Mouse (Mus musculus): ENCODE results near the gene Kcnrg.

The Kcnrg gene

DNA sequence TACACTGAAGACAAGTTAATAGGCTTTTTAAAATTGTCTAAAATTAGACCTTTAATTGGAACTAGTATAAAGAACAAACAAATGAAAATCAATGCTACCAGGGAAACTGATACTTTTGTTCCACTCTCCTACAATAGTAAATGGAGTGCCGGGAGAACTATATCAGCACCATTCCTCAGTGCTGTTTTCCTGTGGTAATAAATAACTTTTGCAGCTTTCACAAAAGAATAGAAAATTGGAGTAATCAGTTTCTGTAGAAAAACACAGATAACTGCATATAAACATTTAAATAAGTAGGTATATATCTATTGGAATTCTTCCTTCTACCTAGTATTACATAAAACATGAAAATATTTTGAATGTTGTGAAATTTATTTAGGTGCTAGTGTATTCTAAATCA lies 38.3 kb downstream of the Kcnrg start:
- DNase-seq (ENCODE audit: low read depth, low spot score), result no peak

GRCm38 (mm10) chr14:61647182-61647880 lies 40.1 kb downstream of the Kcnrg start:
- peak; percentile 35 for DNase-seq (ENCODE audit: low read depth, low spot score)

DNA sequence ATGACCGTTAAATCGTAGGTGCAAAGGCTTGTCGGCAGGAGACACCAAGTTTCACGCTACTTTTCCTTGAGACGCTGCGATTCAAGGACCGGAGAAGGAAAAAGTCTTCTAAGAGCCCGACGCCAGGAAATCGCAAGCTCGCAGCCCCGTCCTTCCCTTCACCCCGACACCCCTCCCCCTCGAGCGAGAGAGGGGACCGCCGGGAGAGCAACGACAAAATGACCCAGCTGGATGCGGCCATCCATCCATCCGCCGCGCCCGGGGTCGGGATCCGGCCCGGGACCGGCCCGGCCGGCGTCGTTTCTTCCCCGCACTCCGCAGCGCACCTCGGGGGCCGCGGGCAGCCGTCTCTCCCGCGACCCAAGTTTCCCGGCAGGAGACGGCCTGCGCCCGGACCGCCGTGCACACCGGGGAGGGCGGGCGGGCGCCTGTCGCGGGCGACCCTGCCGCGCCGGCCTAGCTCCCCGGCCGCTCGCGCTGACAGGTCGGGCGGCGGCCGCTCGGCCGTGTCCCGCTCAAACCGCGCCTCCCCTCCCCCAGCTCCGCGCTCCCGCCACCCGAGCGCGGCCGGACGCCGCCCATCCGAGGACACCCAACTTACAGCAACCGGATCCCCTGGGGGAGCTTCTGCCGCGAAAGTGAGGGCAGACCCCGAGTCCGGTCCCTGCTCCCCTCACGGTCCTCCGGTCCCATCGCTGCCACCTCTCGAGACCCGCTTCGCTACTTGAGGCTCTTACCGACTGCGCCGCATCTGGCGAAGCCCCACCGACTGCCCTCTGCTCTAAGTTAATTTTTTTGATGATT lies 40.8 kb downstream of the Kcnrg start:
- DNase-seq (ENCODE audit: low read depth, low spot score), result peak; percentile 58

- peak; percentile 99 for DNase-seq (ENCODE audit: low read depth, low spot score)
Measured at GRCm38 (mm10) chr14:61648685-61649504, 41.6 kb downstream of the Kcnrg start.

DNA sequence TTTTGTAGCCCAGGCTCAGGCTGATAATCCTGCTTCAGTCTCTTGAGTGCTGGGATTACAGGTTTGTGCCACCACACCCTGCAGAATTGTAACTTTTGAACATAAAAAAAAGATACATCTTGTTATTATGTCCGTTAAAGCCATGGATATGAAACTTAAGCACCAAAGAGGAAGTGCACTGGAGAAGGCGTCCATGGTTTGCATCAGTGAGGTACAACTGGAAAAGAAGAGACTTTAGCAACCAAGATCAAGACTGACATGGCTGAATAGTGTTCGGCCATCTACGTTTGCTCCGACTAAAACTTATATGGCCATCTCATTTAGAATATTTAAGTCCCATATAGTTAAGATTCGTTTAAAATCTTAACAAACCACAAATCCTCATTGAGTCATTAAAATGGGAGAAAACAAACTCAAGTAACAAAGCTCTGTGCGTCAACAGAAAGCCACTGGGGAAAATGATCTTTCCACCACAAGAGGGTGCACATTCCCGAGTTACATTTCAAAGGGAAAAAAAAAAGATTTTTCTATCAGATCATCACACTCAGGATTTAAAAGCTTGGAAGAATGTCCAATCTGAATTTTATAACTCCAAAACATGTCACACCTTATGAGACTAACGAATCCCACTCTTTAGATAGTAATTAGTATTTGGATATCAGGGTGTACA lies 43.2 kb downstream of the Kcnrg start:
- DNase-seq (ENCODE audit: low read depth, low spot score), result peak; percentile 69

GRCm38 (mm10) chr14:61656469-61656868 lies 49.2 kb downstream of the Kcnrg start:
- no peak for DNase-seq (ENCODE audit: low read depth, low spot score)

- peak; percentile 9 for DNase-seq (ENCODE audit: low read depth, low spot score)
Measured at GRCm38 (mm10) chr14:61661496-61661895, 54.2 kb downstream of the Kcnrg start.

- DNase-seq (ENCODE audit: low read depth, low spot score), result no peak
Measured at GRCm38 (mm10) chr14:61662307-61662706, 55.0 kb downstream of the Kcnrg start.

Measured in CD4-positive, CD25-positive, alpha-beta regulatory T cell, adult 2 months (primary cell).